Mouse (Mus musculus) c-Kit-positive CD71-positive TER-119-positive erythroid progenitor cells, embryonic 14.5 days (primary cell): ENCODE results near the gene Cenpj.

Source experiments
- DNase-seq: peaks from one replicate; pipeline ENCODE4 v3.0.0-alpha.2; 2013; ENCODE audit warnings: low spot score

The Cenpj gene

GRCm38 (mm10) chr14:56575416-56575815, at the start of gene Cenpj, which contains the start of gene Parp4:
Gene Cenpj, minus strand, starts transcription at chr14:56575425.
Gene Parp4, plus strand, starts transcription at chr14:56575619.
- DNase-seq = peak; percentile 81

- no peak for DNase-seq
These were observed 45.2 kb upstream of the Cenpj start for GRCm38 (mm10) chr14:56620425-56620824.

- no peak for DNase-seq
These were observed 42.2 kb upstream of the Cenpj start for GRCm38 (mm10) chr14:56617470-56617869.

- DNase-seq = no peak
These were observed 38.0 kb upstream of the Cenpj start for GRCm38 (mm10) chr14:56613212-56613611.

GRCm38 (mm10) chr14:56605136-56605535, 29.9 kb upstream of the Cenpj start:
- DNase-seq = no peak

- no peak for DNase-seq
These were observed 29.2 kb upstream of the Cenpj start for GRCm38 (mm10) chr14:56604438-56604837.

GRCm38 (mm10) chr14:56602069-56602468, 26.8 kb upstream of the Cenpj start:
- DNase-seq = no peak

GRCm38 (mm10) chr14:56598759-56599158, 23.5 kb upstream of the Cenpj start:
- peak; percentile 61 for DNase-seq

- no peak for DNase-seq
These were observed 19.6 kb upstream of the Cenpj start for GRCm38 (mm10) chr14:56594811-56595210.

GRCm38 (mm10) chr14:56592191-56592590, 17.0 kb upstream of the Cenpj start:
- DNase-seq = no peak

- DNase-seq = no peak
These were observed 7.1 kb upstream of the Cenpj start for GRCm38 (mm10) chr14:56582294-56582693.

- no peak for DNase-seq
These were observed 5.9 kb upstream of the Cenpj start for GRCm38 (mm10) chr14:56581117-56581516.

GRCm38 (mm10) chr14:56579011-56579410, 3.8 kb upstream of the Cenpj start:
- DNase-seq = no peak

GRCm38 (mm10) chr14:56575969-56576901, 1.0 kb upstream of the Cenpj start:
- no peak for DNase-seq

- DNase-seq = no peak
These were observed 2.7 kb downstream of the Cenpj start for GRCm38 (mm10) chr14:56572546-56572945.

- DNase-seq = peak; percentile 94
These were observed 3.7 kb downstream of the Cenpj start for GRCm38 (mm10) chr14:56571310-56572093.

GRCm38 (mm10) chr14:56569041-56569440, 6.2 kb downstream of the Cenpj start:
- no peak for DNase-seq

GRCm38 (mm10) chr14:56567476-56567875, 7.7 kb downstream of the Cenpj start:
- DNase-seq = no peak

GRCm38 (mm10) chr14:56559134-56559533, 16.1 kb downstream of the Cenpj start:
- no peak for DNase-seq

- DNase-seq = no peak
These were observed 20.5 kb downstream of the Cenpj start for GRCm38 (mm10) chr14:56554716-56555115.

- DNase-seq = no peak
These were observed 21.9 kb downstream of the Cenpj start for GRCm38 (mm10) chr14:56553331-56553730.

GRCm38 (mm10) chr14:56552924-56553323, 22.3 kb downstream of the Cenpj start:
- no peak for DNase-seq

GRCm38 (mm10) chr14:56550960-56551359, 24.3 kb downstream of the Cenpj start:
- DNase-seq = no peak
